Mouse (Mus musculus) heart, postnatal 0 days (tissue): Measurements from ENCODE around the gene Cers6.

Experiments used
- CTCF ChIP-seq: IDR thresholded peaks from 2 replicates; pipeline ENCODE4 v1.5.1; 2016; ENCODE audit warnings: antibody characterized with exemption, control low read depth, low read depth
- EP300 ChIP-seq: IDR thresholded peaks from 2 replicates; pipeline ENCODE4 v1.6.1; 2016; ENCODE audit warnings: antibody characterized with exemption, low read depth

DNA sequence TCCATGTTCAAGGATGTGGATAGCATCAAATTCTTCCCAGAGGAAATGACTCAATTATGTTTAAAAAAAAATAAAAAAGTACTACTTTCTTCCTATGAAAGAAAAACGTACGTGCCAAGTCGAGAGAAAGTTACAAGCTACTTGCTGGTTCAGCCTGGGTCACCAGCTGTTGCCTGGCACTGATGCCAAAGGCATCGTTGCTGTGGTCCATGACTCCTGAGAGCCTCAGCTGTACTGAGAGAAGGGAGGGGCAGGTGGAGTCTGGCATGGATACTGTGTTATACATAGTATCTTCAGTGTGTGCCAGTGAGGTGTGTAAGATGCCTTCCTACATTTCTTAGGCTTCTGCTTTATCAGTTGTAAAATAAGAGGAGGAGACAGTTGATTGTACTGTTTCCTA lies 277.5 kb downstream of the Cers6 start:
- TF ChIP-seq CTCF: no peak
- TF ChIP-seq EP300: no peak
